Mouse (Mus musculus): Measurements from ENCODE around the gene Susd5. TPM values are rescaled to one million over a fixed set of nuclear protein-coding genes. Genes with fewer than 3 reads are reported as not detected.
"Not testable (repeated sequence)": the region's sequence is repeated elsewhere in the genome, so short reads cannot be mapped to it uniquely, and the experiment has no call there.

Susd5 gene
- total RNA-seq, 2 experiments from 2014 or later: 10.4 to 12.9 TPM

GRCm38 (mm10) chr9:114052866-114053265, 4.1 kb upstream of the Susd5 start:
- no peak for DNase-seq (ENCODE audit: low spot score in 2 of 2)
- intact Hi-C loops (cut with DNase I): no loop called here

GRCm38 (mm10) chr9:114068494-114069053, 11.6 kb downstream of the Susd5 start:
- intact Hi-C loops (cut with DNase I): no loop called here
- no peak for DNase-seq (ENCODE audit: low spot score in 2 of 2)

GRCm38 (mm10) chr9:114069372-114069771, 12.4 kb downstream of the Susd5 start:
- DNase-seq (ENCODE audit: low spot score in 2 of 2): no peak
- intact Hi-C loops (cut with DNase I): no loop called here

GRCm38 (mm10) chr9:114073681-114074080, 16.7 kb downstream of the Susd5 start:
- DNase-seq (ENCODE audit: low spot score in 2 of 2): peak; percentile 34 to 75
- intact Hi-C loops (cut with DNase I): no loop called here

GRCm38 (mm10) chr9:114086422-114086821, 29.5 kb downstream of the Susd5 start:
- intact Hi-C loops (cut with DNase I): no loop called here
- DNase-seq (ENCODE audit: low spot score in 2 of 2): no peak

- no peak for DNase-seq (ENCODE audit: low spot score in 2 of 2)
- intact Hi-C loops (cut with DNase I): no loop called here
These were observed 30.3 kb downstream of the Susd5 start for GRCm38 (mm10) chr9:114087106-114087815.

GRCm38 (mm10) chr9:114088885-114089284, 31.9 kb downstream of the Susd5 start:
- intact Hi-C loops (cut with DNase I); DNase-seq (ENCODE audit: low spot score in 2 of 2): not testable (repeated sequence)

- intact Hi-C loops (cut with DNase I); DNase-seq (ENCODE audit: low spot score in 2 of 2): not testable (repeated sequence)
These were observed 35.2 kb downstream of the Susd5 start for GRCm38 (mm10) chr9:114092188-114092587.

- no peak for DNase-seq (ENCODE audit: low spot score in 2 of 2)
- intact Hi-C loops (cut with DNase I): no loop called here
These were observed 37.9 kb downstream of the Susd5 start for GRCm38 (mm10) chr9:114094854-114095253.

GRCm38 (mm10) chr9:114098716-114099302, 41.9 kb downstream of the Susd5 start:
- no peak for DNase-seq (ENCODE audit: low spot score in 2 of 2)
- intact Hi-C loops (cut with DNase I): no loop called here

GRCm38 (mm10) chr9:114110268-114110667, 53.3 kb downstream of the Susd5 start:
- DNase-seq (ENCODE audit: low spot score in 2 of 2): no peak
- intact Hi-C loops (cut with DNase I): loop anchor here (5.0 kb wide), 1 partner anchor 68 kb away; no protein-coding TSS in a partner anchor

GRCm38 (mm10) chr9:114111161-114111560, 54.2 kb downstream of the Susd5 start:
- DNase-seq (ENCODE audit: low spot score in 2 of 2): peak in 1 of 2 experiments; percentile 52
- intact Hi-C loops (cut with DNase I): loop anchor here (5.0 kb wide), 1 partner anchor 69 kb away; no protein-coding TSS in a partner anchor

- intact Hi-C loops (cut with DNase I): loop anchor here (5.0 kb wide), 1 partner anchor 70 kb away; no protein-coding TSS in a partner anchor
- DNase-seq (ENCODE audit: low spot score in 2 of 2): no peak
These were observed 55.3 kb downstream of the Susd5 start for GRCm38 (mm10) chr9:114112226-114112625.

GRCm38 (mm10) chr9:114113911-114114623, 57.1 kb downstream of the Susd5 start:
- no peak for DNase-seq (ENCODE audit: low spot score in 2 of 2)
- intact Hi-C loops (cut with DNase I): loop anchor here (5.0 kb wide), 1 partner anchor 72 kb away; no protein-coding TSS in a partner anchor

GRCm38 (mm10) chr9:114116672-114117071, 59.7 kb downstream of the Susd5 start:
- intact Hi-C loops (cut with DNase I): loop anchor here (1.0 kb wide), 1 partner anchor 125 kb away; no protein-coding TSS in a partner anchor
- DNase-seq (ENCODE audit: low spot score in 2 of 2): peak; percentile 69 to 79

- intact Hi-C loops (cut with DNase I); DNase-seq (ENCODE audit: low spot score in 2 of 2): not testable (repeated sequence)
These were observed 65.9 kb downstream of the Susd5 start for GRCm38 (mm10) chr9:114122862-114123261.

- intact Hi-C loops (cut with DNase I); DNase-seq (ENCODE audit: low spot score in 2 of 2): not testable (repeated sequence)
These were observed 72.4 kb downstream of the Susd5 start for GRCm38 (mm10) chr9:114129273-114129835.
